Mouse (Mus musculus): Measurements from ENCODE around the gene Prss53.

- TF ChIP-seq CTCF (IDR thresholded peaks at IDR 0.05; ENCODE audit: low read depth, low read length), result no peak
- no peak for TF ChIP-seq GATA1 (IDR thresholded peaks at IDR 0.05; ENCODE audit: borderline replicate concordance, low read length)
These were observed 23.1 kb downstream of the Prss53 start for GRCm38 (mm10) chr7:127867641-127868040.
